Mouse (Mus musculus): ENCODE results near the gene Ptger1.

Ptger1 gene

GRCm38 (mm10) chr8:83665969-83666865 lies at the start of gene Ptger1:
TSS of gene Ptger1 (plus strand) at chr8:83666678.
- peak; percentile 30 for DNase-seq (ENCODE audit: low read depth)

GRCm38 (mm10) chr8:83617111-83617510 lies 49.4 kb upstream of the Ptger1 start:
- DNase-seq (ENCODE audit: low read depth) = no peak

DNA sequence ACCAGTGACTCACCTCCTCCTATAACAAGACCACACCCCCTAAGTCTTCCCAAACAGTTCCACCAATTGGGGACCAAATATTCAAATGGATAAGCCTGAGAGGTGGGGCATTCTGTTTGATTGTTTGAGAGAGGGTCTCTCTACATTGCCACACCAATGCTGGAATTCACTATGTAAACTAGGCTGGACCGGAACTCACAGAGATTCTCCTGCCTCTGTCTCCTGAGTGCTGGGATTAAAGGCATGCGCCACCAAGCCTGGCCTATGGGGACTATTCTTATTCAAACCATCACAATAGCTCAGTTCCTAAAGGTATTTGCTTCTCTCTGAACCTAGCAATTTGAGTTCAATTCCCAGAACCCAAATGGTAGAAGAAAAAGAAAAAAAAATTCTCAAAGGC lies 47.9 kb upstream of the Ptger1 start:
- DNase-seq (ENCODE audit: low read depth) = no peak

- DNase-seq (ENCODE audit: low read depth) = no peak
Measured at GRCm38 (mm10) chr8:83619568-83620285, 46.8 kb upstream of the Ptger1 start.

GRCm38 (mm10) chr8:83621691-83622388 lies 44.6 kb upstream of the Ptger1 start:
- DNase-seq (ENCODE audit: low read depth) = no peak

- DNase-seq (ENCODE audit: low read depth) = peak; percentile 92
Measured at GRCm38 (mm10) chr8:83622389-83622989, 44.0 kb upstream of the Ptger1 start.

DNA sequence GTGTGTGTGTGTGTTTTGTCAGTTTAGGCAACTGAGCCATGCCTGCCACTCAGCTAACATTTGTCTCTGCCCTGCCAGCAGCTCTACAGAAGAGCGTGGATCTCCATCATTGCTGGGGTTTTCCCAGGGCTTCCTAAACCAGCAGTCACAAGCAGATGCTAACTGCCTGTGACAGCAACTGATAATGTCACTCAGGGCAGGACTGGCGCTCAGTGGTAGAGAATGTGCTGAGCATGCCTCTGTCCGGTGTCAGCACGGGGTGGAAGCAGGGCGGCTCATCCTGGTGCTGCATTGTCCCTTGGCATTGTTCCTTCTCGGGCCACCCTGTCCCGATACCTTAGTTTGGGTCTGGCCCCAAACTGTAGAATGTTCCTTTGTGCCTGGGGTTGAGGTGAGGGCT lies 42.9 kb upstream of the Ptger1 start:
- DNase-seq (ENCODE audit: low read depth) = no peak

DNA sequence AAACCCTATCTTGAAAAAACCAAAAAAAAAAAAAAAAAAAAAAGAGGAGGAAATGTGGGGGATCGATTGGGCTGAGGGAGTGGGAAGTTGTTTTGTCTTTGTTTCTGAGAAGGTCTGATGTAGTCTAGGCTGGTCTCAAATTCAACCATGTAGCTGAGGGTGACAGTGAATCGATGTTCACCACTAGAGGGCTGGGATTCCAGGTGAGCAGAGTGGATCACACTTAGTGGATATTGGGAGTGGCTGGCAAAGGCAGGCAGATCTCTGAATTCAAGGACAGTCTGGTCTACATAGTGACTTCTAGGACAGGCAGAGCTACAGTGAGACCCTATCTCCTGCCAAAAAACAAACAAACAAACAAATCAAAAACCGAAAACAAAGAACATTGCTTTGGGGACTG lies 41.7 kb upstream of the Ptger1 start:
- peak; percentile 41 for DNase-seq (ENCODE audit: low read depth)

DNA sequence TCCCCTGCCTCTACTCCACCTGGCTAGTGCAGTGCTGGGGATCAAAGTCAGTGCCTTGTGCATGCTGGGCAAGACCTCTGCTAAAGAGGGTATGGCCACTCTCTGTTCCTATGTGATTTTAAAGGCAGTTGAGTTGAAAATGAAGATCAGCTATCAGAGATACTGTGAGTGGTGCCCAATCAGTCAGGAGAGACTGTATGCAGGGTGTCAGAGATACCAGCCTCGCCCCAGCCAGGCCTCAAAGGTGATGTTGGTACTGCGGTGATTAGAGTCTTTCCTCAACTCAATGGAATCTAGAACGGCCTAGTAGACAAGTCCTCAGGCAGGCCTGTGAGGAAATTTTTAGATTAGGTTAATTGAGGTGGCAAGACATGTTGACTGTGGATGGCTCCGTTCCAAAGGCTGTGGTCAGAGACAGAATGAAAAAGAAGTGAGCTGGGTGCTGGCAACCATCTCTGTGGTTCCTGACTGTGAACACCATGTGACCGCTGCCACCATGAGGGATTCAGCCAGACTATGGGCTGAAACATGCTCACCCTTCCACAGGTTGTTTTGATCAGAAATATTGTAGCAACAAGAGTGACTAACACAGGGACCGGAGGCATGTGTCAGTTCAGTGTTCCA lies 40.7 kb upstream of the Ptger1 start:
- no peak for DNase-seq (ENCODE audit: low read depth)

GRCm38 (mm10) chr8:83632083-83632707 lies 34.3 kb upstream of the Ptger1 start:
- DNase-seq (ENCODE audit: low read depth) = no peak

- no peak for DNase-seq (ENCODE audit: low read depth)
Measured at GRCm38 (mm10) chr8:83638856-83639255, 27.6 kb upstream of the Ptger1 start.

- DNase-seq (ENCODE audit: low read depth) = no peak
Measured at GRCm38 (mm10) chr8:83639649-83640048, 26.8 kb upstream of the Ptger1 start.

DNA sequence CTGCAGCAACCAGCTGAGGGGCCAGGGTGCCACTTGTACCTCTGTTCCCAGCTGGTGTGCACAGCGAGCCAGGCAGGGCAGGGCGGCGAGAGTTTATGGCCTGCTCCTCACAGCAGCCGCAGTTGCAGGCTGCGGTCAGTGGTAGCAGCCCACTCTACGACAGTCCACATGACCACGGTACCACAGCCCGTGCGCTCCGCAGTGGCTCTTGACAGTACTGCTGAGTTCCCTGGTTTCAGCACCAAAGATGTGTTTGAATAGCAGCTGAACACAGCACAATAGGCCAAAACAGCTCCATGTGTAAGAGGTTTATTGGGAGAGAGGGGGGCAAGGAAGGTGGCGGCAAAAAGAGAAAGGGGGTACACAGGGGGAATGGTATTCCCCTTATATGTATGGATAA lies 19.0 kb upstream of the Ptger1 start:
- DNase-seq (ENCODE audit: low read depth) = no peak

- DNase-seq (ENCODE audit: low read depth) = no peak
Measured at GRCm38 (mm10) chr8:83648031-83648430, 18.4 kb upstream of the Ptger1 start.

DNA sequence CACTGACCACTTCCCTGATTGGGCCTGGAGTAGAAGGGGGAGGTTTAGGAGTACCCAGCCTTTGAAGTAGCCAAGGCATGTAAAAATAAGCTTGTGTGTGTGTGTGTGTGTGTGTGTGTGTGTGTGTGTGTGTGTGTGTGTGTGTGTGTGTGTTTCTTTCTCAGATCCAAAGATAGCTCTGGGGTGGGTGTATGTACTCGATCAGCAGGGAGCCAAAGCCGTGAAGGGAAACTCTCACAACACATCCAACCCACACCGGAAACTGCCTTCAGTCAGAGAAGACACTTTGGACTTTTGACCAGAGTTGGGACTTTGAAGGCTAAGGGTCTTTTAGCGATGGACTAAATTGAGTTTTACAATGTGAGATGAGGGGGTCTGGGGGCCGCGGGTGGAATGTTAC lies 16.8 kb upstream of the Ptger1 start:
- DNase-seq (ENCODE audit: low read depth) = no peak

- peak; percentile 97 for DNase-seq (ENCODE audit: low read depth)
Measured at GRCm38 (mm10) chr8:83652030-83652743, 14.3 kb upstream of the Ptger1 start, which contains the start of gene Gipc1. TSS of gene Gipc1 (plus strand) at chr8:83652677.

- peak; percentile 63 for DNase-seq (ENCODE audit: low read depth)
Measured at GRCm38 (mm10) chr8:83652744-83653661, 13.5 kb upstream of the Ptger1 start.

DNA sequence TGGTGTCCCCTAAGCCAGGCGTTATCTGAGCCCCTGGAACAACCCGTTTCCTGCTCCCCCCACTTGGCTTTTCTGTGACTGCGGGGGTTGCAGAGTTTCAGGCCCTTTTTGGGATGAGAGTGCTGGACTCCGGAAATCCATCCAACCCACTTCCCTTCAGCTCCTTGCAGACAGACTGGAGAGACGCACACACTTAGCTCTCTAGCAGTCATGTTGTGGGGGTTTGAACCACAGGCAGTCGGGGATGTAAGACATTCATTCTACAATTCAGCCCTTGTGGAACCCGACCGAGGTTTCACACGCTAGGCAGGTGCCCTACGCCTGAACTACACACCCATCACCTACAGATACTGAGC lies 12.8 kb upstream of the Ptger1 start:
- peak; percentile 30 for DNase-seq (ENCODE audit: low read depth)

DNA sequence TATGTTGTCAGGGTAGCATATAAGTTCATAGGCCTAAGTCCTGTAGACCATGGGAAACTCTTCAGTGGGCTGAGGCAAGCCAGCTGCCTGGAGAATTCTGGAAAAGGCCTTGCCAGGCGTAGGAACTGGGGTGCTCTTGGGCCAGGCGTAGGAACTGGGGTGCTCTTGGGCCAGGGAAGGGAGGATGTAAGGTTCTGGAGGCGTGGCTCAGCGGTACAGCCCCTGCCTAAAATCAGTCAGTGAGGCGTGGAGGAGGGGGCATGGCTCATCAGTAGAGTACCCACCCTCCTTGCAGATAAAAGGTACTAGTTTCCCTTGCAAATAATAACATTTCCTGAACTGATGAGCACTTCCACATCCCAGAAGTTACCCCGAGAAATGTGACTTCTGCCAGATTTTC lies 11.8 kb upstream of the Ptger1 start:
- no peak for DNase-seq (ENCODE audit: low read depth)

GRCm38 (mm10) chr8:83656043-83656442 lies 10.4 kb upstream of the Ptger1 start:
- no peak for DNase-seq (ENCODE audit: low read depth)
